Mouse (Mus musculus) small intestine, adult 2 months (tissue): ENCODE measurements around the gene Ano1. TPM values are rescaled to one million over a fixed set of nuclear protein-coding genes. Genes with fewer than 3 reads are reported as not detected.

Source experiments
- H3K27ac ChIP-seq: fragments of 200-500 bp; 2 replicates; pipeline ENCODE4 v1.5.1; 2012; ENCODE audit warnings: low read depth, low read length, control low read depth, inconsistent platforms; ENCODE audit not compliant: insufficient read depth
- H3K27me3 ChIP-seq: fragments of 200-500 bp; 2 replicates; pipeline ENCODE4 v1.6.1; 2012; ENCODE audit warnings: mild to moderate bottlenecking, moderate library complexity, low read length, inconsistent platforms; ENCODE audit not compliant: control insufficient read depth, insufficient read depth
- H3K36me3 ChIP-seq: fragments of 200-500 bp; 2 replicates; pipeline ENCODE4 v1.6.1; 2012; ENCODE audit warnings: mild to moderate bottlenecking, low read length, control low read depth, inconsistent platforms; ENCODE audit not compliant: control insufficient read depth, insufficient read depth
- H3K4me1 ChIP-seq: fragments of 200-500 bp; 2 replicates; pipeline ENCODE4 v1.6.1; 2012; ENCODE audit warnings: low read length, inconsistent platforms, mixed read lengths; ENCODE audit not compliant: control insufficient read depth, insufficient read depth, insufficient read length
- H3K4me3 ChIP-seq: fragments of 200-500 bp; 2 replicates; pipeline ENCODE4 v1.5.1; 2012; ENCODE audit warnings: low read depth, mild to moderate bottlenecking, control low read depth, inconsistent platforms, low read length, moderate library complexity
- CTCF ChIP-seq: fragments of 200-500 bp; IDR thresholded peaks from 2 replicates; pipeline ENCODE4 v1.5.1; 2012; ENCODE audit warnings: low read depth, mild to moderate bottlenecking, control low read depth, inconsistent platforms, low read length, moderate library complexity, mixed read lengths; ENCODE audit not compliant: insufficient replicate concordance, insufficient read length; ENCODE audit errors: extremely low read depth
- POLR2A ChIP-seq: fragments of 200-500 bp; IDR thresholded peaks from 2 replicates; pipeline ENCODE4 v1.6.1; 2012; ENCODE audit warnings: low read depth, mild to moderate bottlenecking, control low read depth, inconsistent platforms, low read length, moderate library complexity
- WGBS: fragments of 180-500 bp; shearing (Covaris S2); methylation state at CpG from one replicate; pipeline ENCODE4 v1.1.7; 2018; 5-methylcytosine and 5-hydroxymethylcytosine counted together
- polyA plus RNA-seq: library from polyadenylated mRNA; depleted of rRNA; stranded (reverse); fragments of >200 nt; gene quantifications from 2 replicates; pipeline ENCODE4 v1.2.3, GENCODE M21; 2012; rRNA removed

Ano1 gene
- polyA plus RNA-seq, 1 experiment = 8.9 TPM

- Histone ChIP-seq H3K27me3 (no peaks in the 10 kb centered on the region), H3K36me3 (peaks cover 14% of the 10 kb centered on the region), H3K4me1 (peaks cover 6% of the 10 kb centered on the region; the same call in 1 of the 2 replicates), H3K27ac (no peak overlapping the region), H3K4me3 (0 out of 2 replicates have a peak overlapping the region, but pooled peaks have one; percentile 90)
- WGBS = 86% methylated on average over 8 of the region's 8 CpGs
- TF ChIP-seq POLR2A (no peak), CTCF (no peak)
These were observed 199.5 kb downstream of the Ano1 start for GRCm38 (mm10) chr7:144552274-144552673.

- H3K27ac ChIP-seq = no peak overlapping the region
- H3K4me3 ChIP-seq = no peak overlapping the region
- TF ChIP-seq POLR2A (no peak), CTCF (no peak)
These were observed 201.0 kb downstream of the Ano1 start for GRCm38 (mm10) chr7:144550811-144551210.

GRCm38 (mm10) chr7:144549904-144550566, 201.7 kb downstream of the Ano1 start:
- TF ChIP-seq CTCF = no peak
- no peak for TF ChIP-seq POLR2A
- H3K4me3 ChIP-seq = no peak overlapping the region
- H3K36me3 ChIP-seq = peaks cover 17% of the 10 kb centered on the region
- no peak overlapping the region for H3K27ac ChIP-seq
- H3K27me3 ChIP-seq = no peaks in the 10 kb centered on the region
- WGBS = 95% methylated on average over 2 of the region's 2 CpGs
- peaks cover 6% of the 10 kb centered on the region; the same call in 1 of the 2 replicates for H3K4me1 ChIP-seq

More at GRCm38 (mm10) chr7:144550811-144551210, 201.0 kb downstream of the Ano1 start:
- Histone ChIP-seq H3K27me3 (no peaks in the 10 kb centered on the region), H3K4me1 (peaks cover 6% of the 10 kb centered on the region; the same call in 1 of the 2 replicates), H3K36me3 (peaks cover 14% of the 10 kb centered on the region)
- 21% methylated on average over 1 of the region's 1 CpGs for WGBS

- Histone ChIP-seq H3K4me3 (no peak overlapping the region), H3K4me1 (no peaks in the 10 kb centered on the region), H3K27ac (no peak overlapping the region), H3K27me3 (no peaks in the 10 kb centered on the region), H3K36me3 (peaks cover 12% of the 10 kb centered on the region)
- TF ChIP-seq POLR2A = no peak
- TF ChIP-seq CTCF = no peak
- WGBS = 87% methylated on average over 3 of the region's 3 CpGs
These were observed 206.5 kb downstream of the Ano1 start for GRCm38 (mm10) chr7:144545231-144545630.

GRCm38 (mm10) chr7:144541351-144541750, 210.4 kb downstream of the Ano1 start:
- H3K36me3 ChIP-seq = peaks cover 7% of the 10 kb centered on the region; the same call in 1 of the 2 replicates
- no peaks in the 10 kb centered on the region for H3K4me1 ChIP-seq
- no peak overlapping the region for H3K27ac ChIP-seq
- H3K27me3 ChIP-seq = no peaks in the 10 kb centered on the region
- H3K4me3 ChIP-seq = no peak overlapping the region
- no peak for TF ChIP-seq POLR2A
- no peak for TF ChIP-seq CTCF
- WGBS = 94% methylated on average over 5 of the region's 5 CpGs

GRCm38 (mm10) chr7:144539146-144539545, 212.6 kb downstream of the Ano1 start:
- 78% methylated on average over 2 of the region's 2 CpGs for WGBS

More at GRCm38 (mm10) chr7:144539146-144539545, 212.6 kb downstream of the Ano1 start:
- Histone ChIP-seq H3K4me1 (no peaks in the 10 kb centered on the region), H3K27ac (no peak overlapping the region), H3K27me3 (no peaks in the 10 kb centered on the region), H3K36me3 (peaks cover 3% of the 10 kb centered on the region; the same call in 1 of the 2 replicates), H3K4me3 (no peak overlapping the region)
- TF ChIP-seq CTCF = no peak
- TF ChIP-seq POLR2A = no peak

Other genes starting within 250 kb of the Ano1 start
- gene Ppfia1, start 198.2 kb downstream of the Ano1 start, polyA plus RNA-seq = 10.4 and 22.3 TPM in 2 replicates
- 8.2 and 16.7 TPM in 2 replicates for gene Fadd, start 169.5 kb downstream of the Ano1 start, polyA plus RNA-seq
- gene Fgf3, start 86.1 kb upstream of the Ano1 start, polyA plus RNA-seq = 0.16 TPM in 1 of 2 replicates, not detected in the other
- gene Fgf4, start 95.4 kb upstream of the Ano1 start, polyA plus RNA-seq = 0.04 TPM in 1 of 2 replicates, not detected in the other
- 2.6 TPM in 1 of 2 replicates, not detected in the other for gene Fgf15, start 144.6 kb upstream of the Ano1 start, polyA plus RNA-seq
- gene LTO1, start 163.1 kb upstream of the Ano1 start, polyA plus RNA-seq = 6.4 and 14.1 TPM in 2 replicates
- 15.9 and 42.5 TPM in 2 replicates for gene Ccnd1, start 188.0 kb upstream of the Ano1 start, polyA plus RNA-seq